Mouse (Mus musculus): ENCODE results near the gene Sectm1b.

Gene Sectm1b

GRCm38 (mm10) chr11:121033118-121033517, 30.3 kb downstream of the Sectm1b start:
- in situ Hi-C loops (cut with MboI, MseI): no loop called here

GRCm38 (mm10) chr11:121027259-121027658, 36.1 kb downstream of the Sectm1b start:
- in situ Hi-C loops (cut with MboI, MseI): no loop called here

- in situ Hi-C loops (cut with MboI, MseI): loop anchor here (5.0 kb wide), 1 partner anchor 78 kb away; no protein-coding TSS in a partner anchor
Measured at GRCm38 (mm10) chr11:121024163-121024562, 39.2 kb downstream of the Sectm1b start.

GRCm38 (mm10) chr11:121019501-121019900, 43.9 kb downstream of the Sectm1b start:
- in situ Hi-C loops (cut with MboI, MseI): no loop called here

- in situ Hi-C loops (cut with MboI, MseI): no loop called here
Measured at GRCm38 (mm10) chr11:121017703-121018102, 45.7 kb downstream of the Sectm1b start.

- in situ Hi-C loops (cut with MboI, MseI): no loop called here
Measured at GRCm38 (mm10) chr11:121015472-121015871, 47.9 kb downstream of the Sectm1b start.

- in situ Hi-C loops (cut with MboI, MseI): no loop called here
Measured at GRCm38 (mm10) chr11:121014896-121015300, 48.5 kb downstream of the Sectm1b start.

GRCm38 (mm10) chr11:121013656-121014055, 49.7 kb downstream of the Sectm1b start:
- in situ Hi-C loops (cut with MboI, MseI): no loop called here

GRCm38 (mm10) chr11:121010044-121010755, 53.2 kb downstream of the Sectm1b start:
- in situ Hi-C loops (cut with MboI, MseI): no loop called here

GRCm38 (mm10) chr11:121006184-121006583, 57.2 kb downstream of the Sectm1b start:
- in situ Hi-C loops (cut with MboI, MseI): no loop called here

GRCm38 (mm10) chr11:121004281-121004680, 59.1 kb downstream of the Sectm1b start:
- in situ Hi-C loops (cut with MboI, MseI): no loop called here
